Mouse (Mus musculus) bone marrow, adult 2 months (tissue): ENCODE measurements around the gene Lmtk2. TPM values are rescaled to one million over a fixed set of nuclear protein-coding genes. Genes with fewer than 3 reads are reported as not detected.

Experiments
- H3K27ac ChIP-seq: fragments of 200-500 bp; 2 replicates; pipeline ENCODE4 v1.5.1; 2012; ENCODE audit warnings: low read depth, mild to moderate bottlenecking, control low read depth, inconsistent platforms, low read length; ENCODE audit not compliant: control insufficient read depth, poor library complexity, insufficient read depth
- H3K4me1 ChIP-seq: fragments of 200-500 bp; 2 replicates; pipeline ENCODE4 v1.6.1; 2011; ENCODE audit warnings: low read length; ENCODE audit not compliant: control insufficient read depth, insufficient read depth
- H3K4me3 ChIP-seq: fragments of 200-500 bp; replicated peaks from 2 replicates; pipeline ENCODE3; 2011; ENCODE audit warnings: mild to moderate bottlenecking, low read depth, low read length, control low read depth; ENCODE audit not compliant: control insufficient read depth
- CTCF ChIP-seq: fragments of 200-500 bp; IDR thresholded peaks from 2 replicates; pipeline ENCODE4 v1.5.1; 2011; ENCODE audit warnings: low read length, control low read depth; ENCODE audit not compliant: control insufficient read depth, insufficient read depth
- POLR2A ChIP-seq: fragments of 200-500 bp; IDR thresholded peaks from 2 replicates; pipeline ENCODE4 v1.6.1; 2011; ENCODE audit warnings: low read depth, mild to moderate bottlenecking, control low read depth, low read length, borderline replicate concordance; ENCODE audit not compliant: control insufficient read depth
- WGBS: fragments of 180-500 bp; shearing (Covaris S2); methylation state at CpG from one replicate; pipeline ENCODE4 v1.1.7; 2018; 5-methylcytosine and 5-hydroxymethylcytosine counted together
- polyA plus RNA-seq: library from polyadenylated mRNA; stranded (reverse); fragments of >200 nt; gene quantifications from 2 replicates; pipeline ENCODE4 v1.2.4, GENCODE M21; 2011; ENCODE audit warnings: low replicate concordance; ENCODE audit not compliant: missing spikeins, insufficient read depth, insufficient read length

Lmtk2 gene
- polyA plus RNA-seq, 1 experiment = 5.5 TPM

- H3K4me3 ChIP-seq = no peak overlapping the region
- H3K4me1 ChIP-seq = no peaks in the 10 kb centered on the region
These were observed 22.7 kb upstream of the Lmtk2 start for GRCm38 (mm10) chr5:144077541-144077940.

GRCm38 (mm10) chr5:144080886-144081285 lies 19.4 kb upstream of the Lmtk2 start:
- no peak for TF ChIP-seq CTCF
- TF ChIP-seq POLR2A = no peak
- no peak overlapping the region for H3K4me3 ChIP-seq
- 48% methylated on average over 2 of the region's 2 CpGs for WGBS
- no peaks in the 10 kb centered on the region for H3K4me1 ChIP-seq
- no peak overlapping the region for H3K27ac ChIP-seq

More at GRCm38 (mm10) chr5:144077541-144077940, 22.7 kb upstream of the Lmtk2 start:
- WGBS = 59% methylated on average over 1 of the region's 1 CpGs
- H3K27ac ChIP-seq = no peak overlapping the region
- TF ChIP-seq POLR2A = no peak
- no peak for TF ChIP-seq CTCF

- 86% methylated on average over 5 of the region's 5 CpGs for WGBS
- H3K4me1 ChIP-seq = no peaks in the 10 kb centered on the region
- no peak overlapping the region for H3K4me3 ChIP-seq
- TF ChIP-seq POLR2A (no peak), CTCF (no peak)
- no peak overlapping the region for H3K27ac ChIP-seq
These were observed 18.2 kb upstream of the Lmtk2 start for GRCm38 (mm10) chr5:144082006-144082405.

DNA sequence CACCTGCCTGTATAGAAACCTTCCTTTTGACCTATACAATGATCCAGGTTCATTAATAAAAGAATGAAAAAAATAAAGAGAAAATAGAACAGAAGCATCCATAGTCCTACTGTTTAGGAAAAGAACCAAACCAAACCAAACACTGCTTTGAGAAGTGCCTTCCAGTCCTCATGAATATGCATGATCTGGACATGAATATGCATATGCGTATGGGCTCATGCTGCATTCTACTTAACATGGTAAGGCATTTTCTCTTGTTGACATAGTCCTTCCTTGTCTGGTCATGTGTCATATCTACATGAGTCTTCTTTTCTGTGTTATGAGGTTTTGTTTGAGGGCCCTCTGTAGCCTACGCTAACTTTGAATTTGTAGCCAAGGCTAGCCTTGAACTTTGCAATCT lies 16.7 kb upstream of the Lmtk2 start:
- Histone ChIP-seq H3K4me1 (no peaks in the 10 kb centered on the region), H3K4me3 (no peak overlapping the region), H3K27ac (no peak overlapping the region)
- TF ChIP-seq POLR2A (no peak), CTCF (no peak)
- WGBS = 94% methylated on average over 2 of the region's 2 CpGs

- H3K4me3 ChIP-seq = no peak overlapping the region
- no peak overlapping the region for H3K27ac ChIP-seq
- 64% methylated on average over 4 of the region's 4 CpGs for WGBS
- H3K4me1 ChIP-seq = no peaks in the 10 kb centered on the region
- no peak for TF ChIP-seq POLR2A
- TF ChIP-seq CTCF = no peak
These were observed 16.0 kb upstream of the Lmtk2 start for GRCm38 (mm10) chr5:144084271-144084670.

- TF ChIP-seq CTCF (no peak), POLR2A (no peak)
- H3K4me1 ChIP-seq = no peaks in the 10 kb centered on the region
- WGBS = 74% methylated on average over 6 of the region's 6 CpGs
- no peak overlapping the region for H3K4me3 ChIP-seq
- H3K27ac ChIP-seq = no peak overlapping the region
These were observed 14.5 kb upstream of the Lmtk2 start for GRCm38 (mm10) chr5:144085696-144086095.

DNA sequence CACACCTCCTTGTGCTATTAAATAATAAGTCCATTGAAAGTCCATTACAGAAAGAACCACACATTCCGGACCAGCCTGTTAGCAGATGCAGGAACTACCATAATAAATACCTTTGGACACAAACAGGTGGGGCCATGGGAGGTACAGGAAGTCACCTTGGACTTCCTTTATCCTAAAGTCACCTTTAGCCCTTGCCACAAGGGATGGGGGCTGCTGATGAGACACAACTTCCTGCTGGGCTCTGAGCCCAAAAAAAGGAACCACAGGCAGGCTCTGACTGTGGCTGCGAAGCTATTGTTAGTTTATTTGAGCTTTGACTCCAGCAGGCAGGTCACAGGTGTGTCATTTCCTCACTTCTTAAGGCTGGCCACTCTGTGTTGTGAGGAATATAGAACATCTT lies 13.7 kb upstream of the Lmtk2 start:
- Histone ChIP-seq H3K4me3 (no peak overlapping the region), H3K27ac (no peak overlapping the region), H3K4me1 (no peaks in the 10 kb centered on the region)
- TF ChIP-seq POLR2A = no peak
- 7% methylated on average over 2 of the region's 2 CpGs for WGBS

- H3K27ac ChIP-seq = no peak overlapping the region
- H3K4me1 ChIP-seq = no peaks in the 10 kb centered on the region
- H3K4me3 ChIP-seq = no peak overlapping the region
- WGBS = 83% methylated on average over 2 of the region's 2 CpGs
- TF ChIP-seq POLR2A (no peak), CTCF (no peak)
These were observed 11.9 kb upstream of the Lmtk2 start for GRCm38 (mm10) chr5:144088354-144088753.

- H3K27ac ChIP-seq = no peak overlapping the region
- no peak overlapping the region for H3K4me3 ChIP-seq
- no peaks in the 10 kb centered on the region; the same call in 1 of the 2 replicates for H3K4me1 ChIP-seq
- TF ChIP-seq CTCF (no peak), POLR2A (no peak)
- 27% methylated on average over 6 of the region's 6 CpGs for WGBS
These were observed 4.7 kb upstream of the Lmtk2 start for GRCm38 (mm10) chr5:144095461-144095970.
